Mouse (Mus musculus): ENCODE results near the gene Oser1. TPM values are rescaled to one million over a fixed set of nuclear protein-coding genes. Genes with fewer than 3 reads are reported as not detected.
"Not testable (repeated sequence)": the region's sequence is repeated elsewhere in the genome, so short reads cannot be mapped to it uniquely, and the experiment has no call there.

The Oser1 gene
- total and polyA plus RNA-seq, 3 experiments = 14.0 to 84.2 (median 42.5) TPM

GRCm38 (mm10) chr2:163462386-163462785 lies 37.9 kb upstream of the Oser1 start:
- peaks cover 33% of the 10 kb centered on the region for H3K36me3 ChIP-seq (replicated peaks)
- no peaks in the 10 kb centered on the region for H3K9me3 ChIP-seq (replicated peaks)
- H3K4me3 ChIP-seq (ENCODE audit: low read depth, low read length) = no peak overlapping the region
- TF ChIP-seq TAL1 (conservative IDR thresholded peaks at IDR 0.05; ENCODE audit: low read depth, low read length) = no peak
- no peak for TF ChIP-seq CTCF (IDR thresholded peaks at IDR 0.05; ENCODE audit: low read depth, low read length)
- 0 out of 2 replicates have a peak, but pooled peaks cover 3% of the 10 kb centered on the region for H3K4me1 ChIP-seq (ENCODE audit: insufficient read depth, low read depth, low read length)
- no peaks in the 10 kb centered on the region for H3K27me3 ChIP-seq (ENCODE audit: insufficient read depth, low read length)
- no peak for DNase-seq (ENCODE audit: low spot score)
- no peak for ATAC-seq (ENCODE audit: extremely low read depth, insufficient number of reproducible peaks, low FRiP score, poor library complexity, severe bottlenecking)

GRCm38 (mm10) chr2:163461307-163461706 lies 36.8 kb upstream of the Oser1 start:
- not testable (repeated sequence) for ATAC-seq (ENCODE audit: extremely low read depth, insufficient number of reproducible peaks, low FRiP score, poor library complexity, severe bottlenecking); H3K4me1 ChIP-seq (ENCODE audit: insufficient read depth, low read depth, low read length); H3K9me3 ChIP-seq (replicated peaks); DNase-seq (ENCODE audit: low spot score); H3K4me3 ChIP-seq (ENCODE audit: low read depth, low read length); H3K27me3 ChIP-seq (ENCODE audit: insufficient read depth, low read length)
- H3K36me3 ChIP-seq (replicated peaks) = peaks cover 23% of the 10 kb centered on the region

GRCm38 (mm10) chr2:163460622-163461021 lies 36.1 kb upstream of the Oser1 start:
- Histone ChIP-seq H3K9me3 (replicated peaks) (no peaks in the 10 kb centered on the region), H3K27me3 (ENCODE audit: insufficient read depth, low read length) (no peaks in the 10 kb centered on the region), H3K4me3 (ENCODE audit: low read depth, low read length) (no peak overlapping the region), H3K4me1 (ENCODE audit: insufficient read depth, low read depth, low read length) (no peaks in the 10 kb centered on the region), H3K36me3 (replicated peaks) (peaks cover 17% of the 10 kb centered on the region)
- ATAC-seq (ENCODE audit: extremely low read depth, insufficient number of reproducible peaks, low FRiP score, poor library complexity, severe bottlenecking) = no peak
- no peak for DNase-seq (ENCODE audit: low spot score)
- TF ChIP-seq GATA2 (IDR thresholded peaks at IDR 0.05; ENCODE audit: borderline replicate concordance, low read depth, low read length) = no peak
- TF ChIP-seq CTCF (IDR thresholded peaks at IDR 0.05; ENCODE audit: low read depth, low read length) = no peak
- no peak for TF ChIP-seq TAL1 (conservative IDR thresholded peaks at IDR 0.05; ENCODE audit: low read depth, low read length)
- TF ChIP-seq GATA1 (IDR thresholded peaks at IDR 0.05; ENCODE audit: borderline replicate concordance, low read length) = no peak
- no peak for TF ChIP-seq POLR2AphosphoS5 (IDR thresholded peaks at IDR 0.05; ENCODE audit: insufficient replicate concordance, low read depth, low read length)

GRCm38 (mm10) chr2:163459380-163459779 lies 34.9 kb upstream of the Oser1 start:
- Histone ChIP-seq H3K4me3 (ENCODE audit: low read depth, low read length) (no peak overlapping the region), H3K36me3 (replicated peaks) (peaks cover 5% of the 10 kb centered on the region), H3K27me3 (ENCODE audit: insufficient read depth, low read length) (no peaks in the 10 kb centered on the region), H3K4me1 (ENCODE audit: insufficient read depth, low read depth, low read length) (no peaks in the 10 kb centered on the region), H3K9me3 (replicated peaks) (no peaks in the 10 kb centered on the region)
- DNase-seq (ENCODE audit: low spot score) = no peak
- no peak for ATAC-seq (ENCODE audit: extremely low read depth, insufficient number of reproducible peaks, low FRiP score, poor library complexity, severe bottlenecking)
- TF ChIP-seq GATA2 (IDR thresholded peaks at IDR 0.05; ENCODE audit: borderline replicate concordance, low read depth, low read length) (no peak), GATA1 (IDR thresholded peaks at IDR 0.05; ENCODE audit: borderline replicate concordance, low read length) (no peak), TAL1 (conservative IDR thresholded peaks at IDR 0.05; ENCODE audit: low read depth, low read length) (no peak)

- peaks cover 3% of the 10 kb centered on the region for H3K36me3 ChIP-seq (replicated peaks)
These were observed 34.2 kb upstream of the Oser1 start for GRCm38 (mm10) chr2:163458539-163459265.

GRCm38 (mm10) chr2:163453378-163453777 lies 28.9 kb upstream of the Oser1 start:
- no peaks in the 10 kb centered on the region for H3K9me3 ChIP-seq (replicated peaks)
- no peak for TF ChIP-seq GATA2 (IDR thresholded peaks at IDR 0.05; ENCODE audit: borderline replicate concordance, low read depth, low read length)
- TF ChIP-seq GATA1 (IDR thresholded peaks at IDR 0.05; ENCODE audit: borderline replicate concordance, low read length) = no peak
- no peak for TF ChIP-seq CTCF (IDR thresholded peaks at IDR 0.05; ENCODE audit: low read depth, low read length)
- TF ChIP-seq POLR2AphosphoS5 (IDR thresholded peaks at IDR 0.05; ENCODE audit: insufficient replicate concordance, low read depth, low read length) = no peak
- TF ChIP-seq TAL1 (conservative IDR thresholded peaks at IDR 0.05; ENCODE audit: low read depth, low read length) = no peak
- H3K4me1 ChIP-seq (ENCODE audit: insufficient read depth, low read depth, low read length) = no peaks in the 10 kb centered on the region
- no peak for ATAC-seq (ENCODE audit: extremely low read depth, insufficient number of reproducible peaks, low FRiP score, poor library complexity, severe bottlenecking)
- no peak for DNase-seq (ENCODE audit: low spot score)
- H3K36me3 ChIP-seq (replicated peaks) = no peaks in the 10 kb centered on the region
- no peaks in the 10 kb centered on the region; the same call in 1 of the 2 replicates for H3K27me3 ChIP-seq (ENCODE audit: insufficient read depth, low read length)
- no peak overlapping the region for H3K4me3 ChIP-seq (ENCODE audit: low read depth, low read length)

More at GRCm38 (mm10) chr2:163458539-163459265, 34.2 kb upstream of the Oser1 start:
- no peaks in the 10 kb centered on the region for H3K9me3 ChIP-seq (replicated peaks)
- no peaks in the 10 kb centered on the region for H3K27me3 ChIP-seq (ENCODE audit: insufficient read depth, low read length)
- H3K4me3 ChIP-seq (ENCODE audit: low read depth, low read length) = no peak overlapping the region
- H3K4me1 ChIP-seq (ENCODE audit: insufficient read depth, low read depth, low read length) = no peaks in the 10 kb centered on the region
- ATAC-seq (ENCODE audit: extremely low read depth, insufficient number of reproducible peaks, low FRiP score, poor library complexity, severe bottlenecking) (no peak), DNase-seq (ENCODE audit: low spot score) (no peak)
- no peak for TF ChIP-seq CTCF (IDR thresholded peaks at IDR 0.05; ENCODE audit: low read depth, low read length)
- no peak for TF ChIP-seq TAL1 (conservative IDR thresholded peaks at IDR 0.05; ENCODE audit: low read depth, low read length)
- no peak for TF ChIP-seq GATA1 (IDR thresholded peaks at IDR 0.05; ENCODE audit: borderline replicate concordance, low read length)
- TF ChIP-seq GATA2 (IDR thresholded peaks at IDR 0.05; ENCODE audit: borderline replicate concordance, low read depth, low read length) = no peak
- TF ChIP-seq POLR2AphosphoS5 (IDR thresholded peaks at IDR 0.05; ENCODE audit: insufficient replicate concordance, low read depth, low read length) = no peak

GRCm38 (mm10) chr2:163452738-163453137 lies 28.2 kb upstream of the Oser1 start:
- DNase-seq (ENCODE audit: low spot score) = no peak

More at GRCm38 (mm10) chr2:163452738-163453137, 28.2 kb upstream of the Oser1 start:
- H3K36me3 ChIP-seq (replicated peaks) = no peaks in the 10 kb centered on the region
- H3K9me3 ChIP-seq (replicated peaks) = no peaks in the 10 kb centered on the region
- H3K4me1 ChIP-seq (ENCODE audit: insufficient read depth, low read depth, low read length) = no peaks in the 10 kb centered on the region
- no peak for ATAC-seq (ENCODE audit: extremely low read depth, insufficient number of reproducible peaks, low FRiP score, poor library complexity, severe bottlenecking)
- no peak for TF ChIP-seq POLR2AphosphoS5 (IDR thresholded peaks at IDR 0.05; ENCODE audit: insufficient replicate concordance, low read depth, low read length)
- no peak for TF ChIP-seq CTCF (IDR thresholded peaks at IDR 0.05; ENCODE audit: low read depth, low read length)
- no peak for TF ChIP-seq GATA1 (IDR thresholded peaks at IDR 0.05; ENCODE audit: borderline replicate concordance, low read length)
- TF ChIP-seq TAL1 (conservative IDR thresholded peaks at IDR 0.05; ENCODE audit: low read depth, low read length) = no peak
- no peak for TF ChIP-seq GATA2 (IDR thresholded peaks at IDR 0.05; ENCODE audit: borderline replicate concordance, low read depth, low read length)
- no peak overlapping the region for H3K4me3 ChIP-seq (ENCODE audit: low read depth, low read length)
- no peaks in the 10 kb centered on the region; the same call in 1 of the 2 replicates for H3K27me3 ChIP-seq (ENCODE audit: insufficient read depth, low read length)
